Mouse (Mus musculus) forelimb bud, embryonic 11.5 days (tissue): ENCODE results near the gene Duoxa2.

Experiments used
- DNase-seq: peaks from one replicate; pipeline ENCODE4 v3.0.0-alpha.2; 2012; ENCODE audit warnings: low read depth, low spot score

The Duoxa2 gene

DNA sequence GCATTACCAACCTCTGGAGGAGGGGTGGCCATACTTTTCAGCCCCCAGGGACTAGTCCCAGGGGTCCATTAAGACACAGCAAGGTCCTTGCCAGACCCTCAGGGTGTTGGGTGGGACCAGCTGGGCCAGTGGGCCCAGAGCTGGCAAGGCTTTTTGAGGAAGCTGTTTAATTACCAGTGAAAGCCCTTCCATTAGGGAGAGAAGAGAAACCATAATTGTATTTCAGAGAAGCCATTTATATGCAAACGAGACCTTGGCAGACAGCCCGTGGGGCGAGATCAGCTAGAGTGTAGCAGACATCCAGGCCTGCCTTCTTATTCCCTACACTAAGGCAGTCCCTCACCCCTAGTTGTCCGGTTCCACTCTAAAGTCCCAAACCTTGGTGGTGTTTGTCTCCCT, 53.2 kb downstream of the Duoxa2 start:
- no peak for DNase-seq
